Mouse (Mus musculus): Measurements from ENCODE around the gene Hormad2. TPM values are rescaled to one million over a fixed set of nuclear protein-coding genes. Genes with fewer than 3 reads are reported as not detected.

Gene Hormad2
- polyA plus RNA-seq, 1 experiment from 2014 or later: 0.09 TPM

GRCm38 (mm10) chr11:4471734-4472133 lies 30.8 kb upstream of the Hormad2 start:
- 78% methylated on average over 5 of the region's 5 CpGs for WGBS
- Histone ChIP-seq H3K27ac (ENCODE audit: low read length) (no peak overlapping the region), H3K27me3 (ENCODE audit: control insufficient read depth, insufficient read depth, low read depth, low read length) (no peaks in the 10 kb centered on the region), H3K4me1 (ENCODE audit: control insufficient read depth, insufficient read depth, low read length) (no peaks in the 10 kb centered on the region; the same call in 1 of the 2 replicates), H3K36me3 (ENCODE audit: control insufficient read depth, insufficient read depth, low read length) (no peaks in the 10 kb centered on the region), H3K4me3 (ENCODE audit: low read depth, low read length) (no peak overlapping the region), H3K9ac (ENCODE audit: low read depth, low read length) (no peak overlapping the region), H3K9me3 (replicated peaks; ENCODE audit: control insufficient read depth, low read length, poor library complexity, severe bottlenecking) (no peaks in the 10 kb centered on the region), H3K4me2 (ENCODE audit: low read length) (no peak overlapping the region)
- no peak for ATAC-seq

DNA sequence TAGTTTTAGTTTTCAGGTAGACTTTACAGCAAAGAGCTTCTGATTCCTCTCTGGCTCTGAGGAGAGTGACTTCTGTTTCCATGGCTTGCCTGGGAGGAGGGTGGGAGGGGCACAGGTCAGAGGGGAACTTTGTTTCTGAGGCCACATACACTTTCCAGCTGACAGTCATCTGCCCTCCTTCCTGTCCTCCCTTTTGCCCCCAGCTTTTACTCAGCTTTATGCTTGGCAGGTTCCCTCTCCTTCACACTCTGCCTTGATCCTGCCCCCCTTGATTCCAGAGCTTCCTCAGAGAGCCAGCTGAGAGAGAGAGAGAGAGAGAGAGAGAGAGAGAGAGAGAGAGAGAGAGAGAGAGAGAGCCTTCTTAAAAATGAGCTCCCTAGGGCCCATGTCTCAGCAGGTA lies 30.3 kb upstream of the Hormad2 start:
- no peaks in the 10 kb centered on the region for H3K36me3 ChIP-seq (ENCODE audit: control insufficient read depth, insufficient read depth, low read length)

DNA sequence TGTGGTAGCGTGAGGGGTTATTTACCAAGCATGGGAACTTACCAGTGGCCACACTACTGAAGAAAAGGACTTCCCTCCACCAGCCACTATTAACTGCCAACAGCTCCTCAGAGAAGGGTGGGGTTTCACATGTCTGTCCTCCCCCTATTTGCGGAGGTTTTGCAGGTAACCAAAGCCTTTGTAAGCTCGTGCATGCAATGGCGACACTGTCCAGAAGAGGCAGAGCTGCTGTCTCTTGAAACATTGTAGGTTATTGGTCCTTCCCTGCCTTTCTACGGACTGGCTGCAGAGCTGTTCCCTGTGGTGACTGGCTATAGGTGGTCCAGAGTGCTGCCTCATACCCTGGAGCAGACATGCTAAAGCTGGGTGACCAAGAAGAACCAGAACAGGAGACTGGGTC lies 28.2 kb upstream of the Hormad2 start:
- no peak overlapping the region for H3K4me2 ChIP-seq (ENCODE audit: low read length)
- no peaks in the 10 kb centered on the region for H3K9me3 ChIP-seq (replicated peaks; ENCODE audit: control insufficient read depth, low read length, poor library complexity, severe bottlenecking)
- ATAC-seq: no peak
- WGBS: 67% methylated on average over 5 of the region's 5 CpGs
- H3K27ac ChIP-seq (ENCODE audit: low read length): no peak overlapping the region
- no peak overlapping the region for H3K9ac ChIP-seq (ENCODE audit: low read depth, low read length)
- H3K4me3 ChIP-seq (ENCODE audit: low read depth, low read length): no peak overlapping the region
- no peaks in the 10 kb centered on the region; the same call in 1 of the 2 replicates for H3K4me1 ChIP-seq (ENCODE audit: control insufficient read depth, insufficient read depth, low read length)
- no peaks in the 10 kb centered on the region for H3K36me3 ChIP-seq (ENCODE audit: control insufficient read depth, insufficient read depth, low read length)
- no peaks in the 10 kb centered on the region for H3K27me3 ChIP-seq (ENCODE audit: control insufficient read depth, insufficient read depth, low read depth, low read length)

More for the DNA sequence above, 30.3 kb upstream of the Hormad2 start:
- no peak overlapping the region for H3K4me3 ChIP-seq (ENCODE audit: low read depth, low read length)
- no peak overlapping the region for H3K27ac ChIP-seq (ENCODE audit: low read length)
- H3K4me2 ChIP-seq (ENCODE audit: low read length): no peak overlapping the region
- no peak for ATAC-seq
- no peaks in the 10 kb centered on the region for H3K9me3 ChIP-seq (replicated peaks; ENCODE audit: control insufficient read depth, low read length, poor library complexity, severe bottlenecking)
- H3K9ac ChIP-seq (ENCODE audit: low read depth, low read length): no peak overlapping the region
- H3K27me3 ChIP-seq (ENCODE audit: control insufficient read depth, insufficient read depth, low read depth, low read length): no peaks in the 10 kb centered on the region
- H3K4me1 ChIP-seq (ENCODE audit: control insufficient read depth, insufficient read depth, low read length): no peaks in the 10 kb centered on the region; the same call in 1 of the 2 replicates

- Histone ChIP-seq H3K4me1 (ENCODE audit: control insufficient read depth, insufficient read depth, low read length) (no peaks in the 10 kb centered on the region; the same call in 1 of the 2 replicates), H3K4me2 (ENCODE audit: low read length) (no peak overlapping the region), H3K27ac (ENCODE audit: low read length) (no peak overlapping the region), H3K4me3 (ENCODE audit: low read depth, low read length) (no peak overlapping the region), H3K9me3 (replicated peaks; ENCODE audit: control insufficient read depth, low read length, poor library complexity, severe bottlenecking) (no peaks in the 10 kb centered on the region), H3K27me3 (ENCODE audit: control insufficient read depth, insufficient read depth, low read depth, low read length) (no peaks in the 10 kb centered on the region), H3K36me3 (ENCODE audit: control insufficient read depth, insufficient read depth, low read length) (no peaks in the 10 kb centered on the region), H3K9ac (ENCODE audit: low read depth, low read length) (no peak overlapping the region)
- no peak for ATAC-seq
- 82% methylated on average over 1 of the region's 1 CpGs for WGBS
Measured at GRCm38 (mm10) chr11:4467436-4467835, 26.5 kb upstream of the Hormad2 start.

GRCm38 (mm10) chr11:4466191-4466590 lies 25.3 kb upstream of the Hormad2 start:
- Histone ChIP-seq H3K9me3 (replicated peaks; ENCODE audit: control insufficient read depth, low read length, poor library complexity, severe bottlenecking) (no peaks in the 10 kb centered on the region), H3K36me3 (ENCODE audit: control insufficient read depth, insufficient read depth, low read length) (no peaks in the 10 kb centered on the region), H3K27me3 (ENCODE audit: control insufficient read depth, insufficient read depth, low read depth, low read length) (no peaks in the 10 kb centered on the region), H3K9ac (ENCODE audit: low read depth, low read length) (no peak overlapping the region), H3K27ac (ENCODE audit: low read length) (no peak overlapping the region), H3K4me1 (ENCODE audit: control insufficient read depth, insufficient read depth, low read length) (no peaks in the 10 kb centered on the region), H3K4me2 (ENCODE audit: low read length) (no peak overlapping the region), H3K4me3 (ENCODE audit: low read depth, low read length) (no peak overlapping the region)
- no peak for ATAC-seq
- whole genome bisulfite sequencing: 71% methylated on average over 4 of the region's 4 CpGs

GRCm38 (mm10) chr11:4464616-4465015 lies 23.7 kb upstream of the Hormad2 start:
- WGBS: 91% methylated on average over 4 of the region's 4 CpGs

DNA sequence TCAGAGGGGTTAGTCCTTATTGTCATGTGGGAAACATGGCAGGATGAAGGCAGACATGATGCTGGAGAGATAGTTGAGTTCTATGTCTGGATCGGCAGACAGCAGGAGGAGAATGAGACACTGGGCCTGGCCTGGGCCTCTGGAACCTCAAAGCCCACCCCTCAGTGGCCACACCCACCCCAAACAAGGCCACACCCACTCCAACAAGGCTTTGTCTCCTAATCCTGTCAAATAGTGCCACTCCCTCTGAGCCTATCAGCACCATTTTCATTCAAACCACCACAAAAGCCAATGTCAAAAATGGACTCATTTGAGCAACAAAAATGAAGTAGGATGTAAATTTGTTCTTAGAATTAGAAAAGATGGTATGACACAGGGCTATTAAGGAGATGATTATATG lies 23.3 kb upstream of the Hormad2 start:
- no peaks in the 10 kb centered on the region for H3K36me3 ChIP-seq (ENCODE audit: control insufficient read depth, insufficient read depth, low read length)
- no peak overlapping the region for H3K27ac ChIP-seq (ENCODE audit: low read length)
- H3K27me3 ChIP-seq (ENCODE audit: control insufficient read depth, insufficient read depth, low read depth, low read length): no peaks in the 10 kb centered on the region
- 71% methylated on average over 1 of the region's 1 CpGs for WGBS
- H3K4me2 ChIP-seq (ENCODE audit: low read length): no peak overlapping the region
- no peak overlapping the region for H3K4me3 ChIP-seq (ENCODE audit: low read depth, low read length)
- H3K4me1 ChIP-seq (ENCODE audit: control insufficient read depth, insufficient read depth, low read length): no peaks in the 10 kb centered on the region; the same call in 1 of the 2 replicates
- H3K9ac ChIP-seq (ENCODE audit: low read depth, low read length): no peak overlapping the region
- no peaks in the 10 kb centered on the region for H3K9me3 ChIP-seq (replicated peaks; ENCODE audit: control insufficient read depth, low read length, poor library complexity, severe bottlenecking)
- no peak for ATAC-seq

More at GRCm38 (mm10) chr11:4464616-4465015, 23.7 kb upstream of the Hormad2 start:
- Histone ChIP-seq H3K27ac (ENCODE audit: low read length) (no peak overlapping the region), H3K4me2 (ENCODE audit: low read length) (no peak overlapping the region), H3K9ac (ENCODE audit: low read depth, low read length) (no peak overlapping the region), H3K36me3 (ENCODE audit: control insufficient read depth, insufficient read depth, low read length) (no peaks in the 10 kb centered on the region), H3K9me3 (replicated peaks; ENCODE audit: control insufficient read depth, low read length, poor library complexity, severe bottlenecking) (no peaks in the 10 kb centered on the region), H3K27me3 (ENCODE audit: control insufficient read depth, insufficient read depth, low read depth, low read length) (no peaks in the 10 kb centered on the region), H3K4me1 (ENCODE audit: control insufficient read depth, insufficient read depth, low read length) (no peaks in the 10 kb centered on the region; the same call in 1 of the 2 replicates), H3K4me3 (ENCODE audit: low read depth, low read length) (no peak overlapping the region)
- no peak for ATAC-seq

GRCm38 (mm10) chr11:4462868-4463267 lies 22.0 kb upstream of the Hormad2 start:
- no peak for ATAC-seq
- H3K9me3 ChIP-seq (replicated peaks; ENCODE audit: control insufficient read depth, low read length, poor library complexity, severe bottlenecking): no peaks in the 10 kb centered on the region
- 35% methylated on average over 2 of the region's 2 CpGs for WGBS

GRCm38 (mm10) chr11:4461154-4461553 lies 20.2 kb upstream of the Hormad2 start:
- Histone ChIP-seq H3K27ac (ENCODE audit: low read length) (no peak overlapping the region), H3K9me3 (replicated peaks; ENCODE audit: control insufficient read depth, low read length, poor library complexity, severe bottlenecking) (no peaks in the 10 kb centered on the region), H3K4me1 (ENCODE audit: control insufficient read depth, insufficient read depth, low read length) (no peaks in the 10 kb centered on the region; the same call in 1 of the 2 replicates), H3K4me2 (ENCODE audit: low read length) (no peak overlapping the region), H3K9ac (ENCODE audit: low read depth, low read length) (no peak overlapping the region), H3K27me3 (ENCODE audit: control insufficient read depth, insufficient read depth, low read depth, low read length) (no peaks in the 10 kb centered on the region; the same call in 1 of the 2 replicates), H3K4me3 (ENCODE audit: low read depth, low read length) (no peak overlapping the region), H3K36me3 (ENCODE audit: control insufficient read depth, insufficient read depth, low read length) (no peaks in the 10 kb centered on the region)
- 50% methylated on average over 12 of the region's 12 CpGs for WGBS
- no peak for ATAC-seq

More at GRCm38 (mm10) chr11:4462868-4463267, 22.0 kb upstream of the Hormad2 start:
- no peak overlapping the region for H3K4me3 ChIP-seq (ENCODE audit: low read depth, low read length)
- H3K36me3 ChIP-seq (ENCODE audit: control insufficient read depth, insufficient read depth, low read length): no peaks in the 10 kb centered on the region
- no peak overlapping the region for H3K27ac ChIP-seq (ENCODE audit: low read length)
- no peak overlapping the region for H3K4me2 ChIP-seq (ENCODE audit: low read length)
- H3K27me3 ChIP-seq (ENCODE audit: control insufficient read depth, insufficient read depth, low read depth, low read length): no peaks in the 10 kb centered on the region; the same call in 1 of the 2 replicates
- H3K4me1 ChIP-seq (ENCODE audit: control insufficient read depth, insufficient read depth, low read length): no peaks in the 10 kb centered on the region; the same call in 1 of the 2 replicates
- no peak overlapping the region for H3K9ac ChIP-seq (ENCODE audit: low read depth, low read length)

Measured in midbrain, embryonic 16.5 days (tissue).